8 mouse cellular contexts compared by ENCODE assay signal in genomic region chr4:62673531-62674030, GRCm38 (mm10).
DNase-seq lines count a peak whose midpoint lies in the region; ATAC-seq and TF ChIP-seq lines count a peak whose summit lies in the region.

No protein-coding gene starts in this region.

- no peak overlapping the region for H3K27ac ChIP-seq in kidney, postnatal 0 days
- H3K27ac ChIP-seq in forebrain, embryonic 11.5 days (ENCODE audit: low read depth, low read length), result no peak overlapping the region; the same call in 1 of the 2 replicates
- H3K27ac ChIP-seq in limb, embryonic 15.5 days, result peak overlapping the region; percentile 75

- H3K27me3 ChIP-seq in kidney, postnatal 0 days (ENCODE audit: insufficient read depth, low read length), result no peaks in the 10 kb centered on the region
- no peaks in the 10 kb centered on the region for H3K27me3 ChIP-seq in forebrain, embryonic 11.5 days (ENCODE audit: control insufficient read depth, insufficient read depth, low read length)
- no peaks in the 10 kb centered on the region for H3K27me3 ChIP-seq in limb, embryonic 15.5 days

- peak overlapping the region; percentile 48 for H3K4me3 ChIP-seq in kidney, postnatal 0 days (replicated peaks; ENCODE audit: low read depth, low read length)
- H3K4me3 ChIP-seq in forebrain, embryonic 11.5 days (ENCODE audit: low read depth, low read length), result peak overlapping the region; percentile 51
- peak overlapping the region; percentile 53 for H3K4me3 ChIP-seq in limb, embryonic 15.5 days

- no peaks in the 10 kb centered on the region for H3K36me3 ChIP-seq in kidney, postnatal 0 days (ENCODE audit: insufficient read depth, low read length)
- H3K36me3 ChIP-seq in forebrain, embryonic 11.5 days (ENCODE audit: control insufficient read depth, insufficient read depth, low read length), result no peaks in the 10 kb centered on the region; the same call in 1 of the 2 replicates
- no peaks in the 10 kb centered on the region for H3K36me3 ChIP-seq in limb, embryonic 15.5 days

- peak overlapping the region; percentile 60 for H3K4me2 ChIP-seq in kidney, postnatal 0 days (ENCODE audit: low read length)
- peak overlapping the region; percentile 62 for H3K4me2 ChIP-seq in forebrain, embryonic 11.5 days (ENCODE audit: low read depth, low read length, severe bottlenecking)
- H3K4me2 ChIP-seq in limb, embryonic 15.5 days, result peak overlapping the region; percentile 79

- DNase-seq in kidney, postnatal 0 days (ENCODE audit: low spot score), result peak; percentile 55
- DNase-seq in kidney, postnatal 10 days, result no peak
- DNase-seq in forebrain, embryonic 11.5 days (ENCODE audit: low spot score), result no peak
- DNase-seq in retina, postnatal 1 day, result peak; percentile 59
- DNase-seq in layer of hippocampus, postnatal 36 days, result no peak
- no peak for DNase-seq in ovary, postnatal 10 days (ENCODE audit: low spot score)
- no peak for DNase-seq in layer of hippocampus, adult 8-10 months (ENCODE audit: low spot score in 2 of 2)

- TF ChIP-seq CTCF in kidney, postnatal 0 days (IDR thresholded peaks at IDR 0.05; ENCODE audit: low read depth), result no peak

- WGBS in kidney, postnatal 0 days, result 17% methylated on average over 9 of the region's 9 CpGs
- WGBS in forebrain, embryonic 11.5 days, result 2% methylated on average over 9 of the region's 9 CpGs
- WGBS in limb, embryonic 15.5 days, result 6% methylated on average over 9 of the region's 9 CpGs

- H3K9me3 ChIP-seq in kidney, postnatal 0 days (replicated peaks; ENCODE audit: low read length), result no peaks in the 10 kb centered on the region
- H3K9me3 ChIP-seq in forebrain, embryonic 11.5 days (ENCODE audit: control insufficient read depth, low read length), result no peaks in the 10 kb centered on the region
- no peaks in the 10 kb centered on the region for H3K9me3 ChIP-seq in limb, embryonic 15.5 days

- peaks cover 18% of the 10 kb centered on the region; the same call in 1 of the 2 replicates for H3K4me1 ChIP-seq in kidney, postnatal 0 days (replicated peaks; ENCODE audit: insufficient read depth, low read length)
- H3K4me1 ChIP-seq in forebrain, embryonic 11.5 days (replicated peaks; ENCODE audit: control insufficient read depth, insufficient read depth, low read length), result peaks cover 10% of the 10 kb centered on the region; the same call in 1 of the 2 replicates
- H3K4me1 ChIP-seq in limb, embryonic 15.5 days, result peaks cover 47% of the 10 kb centered on the region

- peak overlapping the region; percentile 57; the same call in 1 of the 2 replicates for H3K9ac ChIP-seq in kidney, postnatal 0 days (ENCODE audit: low read depth, low read length)
- H3K9ac ChIP-seq in forebrain, embryonic 11.5 days (ENCODE audit: low read length), result peak overlapping the region; percentile 77
- H3K9ac ChIP-seq in limb, embryonic 15.5 days, result peak overlapping the region; percentile 40; the same call in 1 of the 2 replicates

- ATAC-seq in kidney, postnatal 0 days (replicated peaks; ENCODE audit: low FRiP score, low read depth), result peak; percentile 30; the same call in 1 of the 2 replicates
- peak; percentile 84 for ATAC-seq in forebrain, embryonic 11.5 days (replicated peaks; ENCODE audit: low FRiP score)
- peak; percentile 74 for ATAC-seq in limb, embryonic 15.5 days (ENCODE audit: insufficient number of reproducible peaks, low FRiP score, low TSS enrichment, low read depth)

Comparison
In these comparisons a context has a peak if more than half of its experiments do, and no peak if none do; other contexts are left out.
1. DNase-seq: peak in kidney, postnatal 0 days (single experiment) and retina, postnatal 1 day (single experiment); none in kidney, postnatal 10 days (single experiment), forebrain, embryonic 11.5 days (single experiment), layer of hippocampus, postnatal 36 days (0 of 2), ovary, postnatal 10 days (single experiment) and layer of hippocampus, adult 8-10 months (0 of 2).
2. ATAC-seq: peak in every context shown above with its lines; median percentile 84 in forebrain, embryonic 11.5 days; 74 in limb, embryonic 15.5 days; 30 in kidney, postnatal 0 days.
3. Peak in every context shown above with its lines, with median percentiles within 50 percentile points of each other: H3K4me2 ChIP-seq, H3K4me3 ChIP-seq and H3K9ac ChIP-seq.